Mouse (Mus musculus) lung, postnatal 4 days (tissue): ENCODE measurements at regions not wholly inside any gene's neighbourhood (a gene's known extent, or its start where the extent isn't known, plus 50 kb on each side); places are given as distances from the start of the nearest gene placed in this dataset.

ENCODE experiments used
- DNase-seq, 2 experiments: peaks; one replicate each; pipeline ENCODE4 v3.0.0; 2021

DNA sequence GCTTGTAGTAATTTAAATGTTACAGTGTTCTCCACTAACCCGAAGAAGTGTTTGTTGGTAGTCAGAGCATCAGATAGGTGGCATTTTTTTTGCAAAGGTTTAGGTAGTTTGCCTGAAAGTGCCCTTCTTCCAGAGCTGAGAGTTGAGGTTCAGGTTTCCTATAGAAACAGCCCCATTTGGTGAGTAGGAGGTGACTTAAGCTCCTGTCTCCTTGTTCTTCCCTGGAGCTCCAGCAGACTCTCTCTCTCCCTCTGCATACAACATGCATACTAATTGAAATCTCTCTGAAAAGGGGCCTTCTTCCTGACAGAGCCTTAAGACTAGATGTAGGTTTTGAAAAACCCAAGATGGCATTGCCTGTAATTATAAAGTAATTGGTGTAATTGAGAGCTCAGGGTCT is 161.3 kb downstream of the Spata19 start:
- no peak for DNase-seq

DNA sequence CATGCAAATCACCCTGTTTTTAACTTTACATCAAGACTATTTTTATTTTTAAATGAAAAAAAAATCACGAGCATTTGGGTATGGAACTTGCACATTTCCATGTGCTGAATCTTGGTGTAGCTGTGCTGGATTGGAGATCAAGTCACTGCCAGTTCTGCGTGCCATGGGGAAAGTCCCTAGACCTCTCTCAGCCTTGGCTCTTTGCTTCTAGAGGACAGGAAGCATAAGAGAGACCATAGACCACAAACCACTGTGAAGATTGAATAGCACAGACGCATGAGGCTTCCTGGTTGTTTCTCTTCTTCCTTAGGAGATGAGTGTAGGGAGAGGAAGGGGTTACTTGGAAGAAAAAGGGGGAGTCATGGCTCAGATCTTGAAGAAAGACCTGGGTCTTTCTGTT is 161.7 kb downstream of the Spata19 start:
- no peak for DNase-seq

DNA sequence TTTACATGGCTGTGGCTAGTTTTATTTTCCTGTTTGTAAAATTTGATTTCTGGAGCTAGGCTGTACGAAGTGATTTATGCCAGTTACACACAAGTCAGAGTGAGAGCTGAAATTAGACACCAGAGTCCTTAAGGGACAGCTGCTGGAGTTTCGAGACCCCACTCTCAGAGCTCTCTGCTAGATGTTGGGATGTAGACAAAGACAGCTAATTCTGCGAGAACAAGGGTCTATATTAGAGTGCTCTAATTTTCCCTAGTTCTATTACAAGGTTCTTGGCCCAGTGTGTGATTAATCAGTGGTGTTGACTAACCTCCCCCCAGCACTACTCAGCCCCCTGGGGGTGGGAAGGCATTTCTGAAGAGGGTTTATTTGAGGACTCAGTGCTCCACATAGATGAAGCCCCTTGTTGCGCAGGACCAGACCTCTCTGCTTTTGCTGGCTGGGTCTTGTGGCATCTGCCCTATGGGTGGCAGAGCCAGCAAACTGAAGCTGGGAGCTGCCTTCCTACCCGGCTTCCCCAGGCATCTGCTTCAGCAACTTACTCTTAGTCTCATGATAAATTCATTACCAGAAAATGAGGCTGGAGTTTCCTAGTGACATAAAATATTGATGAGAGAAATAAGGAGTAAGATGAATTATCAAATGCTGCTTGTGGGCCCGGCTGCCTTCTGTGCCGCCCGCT is 171.9 kb downstream of the Spata19 start:
- no peak for DNase-seq

DNA sequence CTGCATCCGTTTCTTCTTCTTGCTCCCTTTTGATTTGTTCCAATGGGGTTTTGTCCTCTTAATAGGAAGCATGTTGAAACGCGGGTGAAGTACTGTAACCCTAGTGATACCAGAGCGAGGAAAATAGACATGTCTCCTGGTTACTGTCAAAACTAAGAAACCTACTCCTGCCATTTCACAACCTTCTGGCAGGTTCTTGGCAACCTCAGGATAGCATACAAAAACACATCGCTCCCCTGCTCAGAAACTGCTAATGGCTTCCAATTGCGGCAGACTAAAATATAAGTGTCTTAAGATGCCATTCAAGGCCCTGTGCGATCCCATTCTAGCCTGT is 172.4 kb downstream of the Spata19 start:
- no peak for DNase-seq

DNA sequence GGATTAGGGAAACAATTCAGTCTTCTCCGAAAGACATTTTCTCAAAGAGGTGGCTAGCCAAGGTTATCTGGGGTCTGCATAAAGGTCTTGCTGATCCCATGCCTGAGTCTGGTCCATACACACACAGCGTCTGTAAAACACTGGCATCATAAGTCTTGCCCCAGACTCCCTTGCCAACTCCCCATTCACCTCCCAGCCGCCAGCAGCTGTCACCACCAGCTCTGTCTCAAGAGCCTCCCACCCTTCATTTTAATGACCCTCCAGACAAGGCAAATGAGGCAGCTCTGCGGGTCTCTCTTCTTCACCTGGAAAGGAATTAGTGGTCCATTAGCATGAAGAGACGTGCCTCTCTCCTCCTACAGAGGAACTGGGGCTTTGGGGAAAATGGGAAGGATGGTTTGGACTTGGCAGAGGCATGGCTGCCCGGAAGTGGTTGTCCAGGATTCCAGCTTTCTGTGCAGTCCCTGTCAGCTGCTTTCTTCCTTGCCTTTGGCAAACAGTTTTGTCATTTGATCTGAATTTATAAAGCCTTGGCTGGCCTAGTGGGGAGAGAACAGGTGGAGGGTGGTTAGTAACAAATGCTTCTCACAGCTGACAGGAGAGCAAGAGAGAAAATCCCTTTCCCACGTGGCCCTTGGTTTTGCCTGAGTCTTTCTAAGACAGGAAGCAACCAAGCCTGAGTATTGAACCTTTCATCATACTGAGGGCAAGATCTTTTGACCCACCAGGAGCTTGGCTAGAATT is 173.3 kb upstream of the Opcml start:
- DNase-seq = no peak

DNA sequence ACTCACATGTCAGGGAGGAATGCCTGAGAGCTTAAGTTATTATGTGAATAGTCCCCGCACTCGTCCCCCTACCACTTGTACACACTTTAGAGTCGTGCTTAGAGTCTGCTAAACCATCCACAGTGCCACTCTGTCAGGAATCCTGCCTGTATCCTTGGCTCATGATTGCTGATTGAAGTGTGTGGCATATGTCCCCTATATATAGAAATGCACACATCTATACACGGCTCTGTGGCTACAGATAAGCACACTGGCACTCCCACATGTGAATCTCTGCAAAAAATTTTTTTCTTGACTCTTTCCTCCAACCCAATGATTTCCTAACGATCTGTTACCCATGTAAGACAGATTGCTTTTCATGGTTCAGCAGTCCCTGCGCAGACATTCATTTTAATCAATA is 155.7 kb upstream of the Opcml start:
- no peak for DNase-seq

DNA sequence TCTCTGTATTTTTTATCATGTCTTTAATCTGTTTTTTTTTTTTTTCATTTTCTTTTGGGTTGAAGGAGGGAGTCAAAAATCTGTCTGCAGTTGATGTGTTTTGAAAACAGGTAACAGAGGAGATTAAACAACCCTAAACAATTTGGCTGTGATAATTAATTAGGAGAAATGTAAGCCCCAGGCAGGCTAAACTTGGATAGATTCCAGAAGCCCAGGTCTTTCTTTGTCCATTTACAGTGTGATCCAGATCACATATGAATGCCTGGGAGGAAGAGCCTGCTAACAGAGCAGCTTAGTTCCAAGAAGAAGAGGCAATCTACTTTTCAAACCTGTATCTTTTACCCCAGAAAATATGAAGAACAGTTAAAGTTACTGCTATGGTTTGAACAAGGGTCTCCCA is 150.0 kb upstream of the Opcml start:
- no peak for DNase-seq

DNA sequence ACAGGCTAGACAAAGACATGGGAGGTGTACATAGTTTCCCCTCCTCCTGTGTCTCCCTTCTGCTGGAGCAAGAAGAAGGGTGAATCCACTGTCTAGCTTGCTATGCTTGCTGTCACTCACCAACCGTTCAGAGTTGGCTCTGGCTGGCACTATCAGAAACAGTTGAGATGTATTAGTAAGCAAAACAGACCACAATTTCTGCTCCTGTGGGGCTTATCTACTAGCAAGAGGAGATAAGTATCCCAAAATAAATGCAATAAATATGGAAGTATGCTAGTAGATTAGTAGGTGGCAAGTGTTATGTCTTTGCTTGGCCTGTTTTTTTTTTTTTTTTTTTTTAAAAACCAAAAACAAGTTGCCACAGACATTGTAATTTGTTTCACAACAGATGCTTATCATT is 147.3 kb upstream of the Opcml start:
- no peak for DNase-seq

DNA sequence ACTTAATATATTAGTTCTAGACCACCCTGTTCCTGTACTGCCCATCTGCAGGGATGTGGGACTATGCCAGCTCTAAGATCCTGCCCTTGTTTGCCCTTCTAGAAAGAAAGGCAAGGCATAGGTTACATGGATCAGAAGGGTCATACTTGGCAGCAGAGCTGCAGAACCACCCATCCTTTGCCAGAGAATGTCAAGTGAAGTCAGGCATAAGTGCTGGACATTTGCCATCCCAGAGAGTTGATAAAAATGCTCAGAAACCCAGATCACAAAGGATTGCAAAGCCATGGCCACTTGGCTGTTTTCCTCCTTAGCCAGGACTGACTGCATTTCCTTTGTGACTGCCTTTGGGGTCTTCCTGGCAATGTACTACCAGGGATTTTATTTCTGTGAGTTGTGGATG is 146.7 kb upstream of the Opcml start:
- DNase-seq = peak; percentile 18 to 29

DNA sequence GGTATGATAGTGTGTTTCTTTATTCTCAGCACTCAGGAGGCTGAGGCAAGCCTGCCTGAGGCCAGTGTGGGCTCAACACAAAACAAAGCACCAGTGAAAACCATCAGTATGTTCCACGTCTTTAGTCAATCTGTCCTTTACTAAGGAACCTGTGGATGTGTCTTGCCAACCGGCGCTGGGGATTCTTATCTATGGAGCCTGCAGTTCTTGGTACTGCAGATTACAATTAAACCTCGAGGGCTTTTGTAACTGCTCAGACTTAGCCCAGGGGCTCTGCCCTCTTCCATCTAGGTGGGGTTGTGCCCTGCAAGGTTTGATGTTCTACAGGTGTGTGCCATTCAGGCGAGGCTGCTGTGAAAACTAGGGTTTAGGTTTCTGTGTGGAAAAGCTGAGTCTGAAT is 145.1 kb upstream of the Opcml start:
- DNase-seq = no peak

DNA sequence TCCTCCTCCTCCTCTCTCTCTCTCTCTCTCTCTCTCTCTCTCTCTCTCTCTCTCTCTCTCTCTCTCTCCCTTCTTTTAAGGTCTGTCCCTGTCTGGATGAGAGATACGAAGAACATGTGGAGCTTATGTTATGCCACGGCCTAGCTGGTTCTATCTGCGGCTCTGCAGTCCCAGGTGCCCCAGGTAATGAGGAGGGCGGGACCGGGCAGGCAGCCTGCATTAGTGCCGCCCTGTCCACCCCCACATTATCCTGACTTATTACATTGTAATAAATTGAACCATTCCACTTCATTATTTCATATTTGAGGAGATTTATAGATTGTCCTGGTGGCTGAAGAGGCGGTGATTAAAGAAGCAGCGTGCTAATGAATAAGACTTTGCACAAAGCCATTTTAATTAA is 144.5 kb upstream of the Opcml start:
- DNase-seq = no peak

DNA sequence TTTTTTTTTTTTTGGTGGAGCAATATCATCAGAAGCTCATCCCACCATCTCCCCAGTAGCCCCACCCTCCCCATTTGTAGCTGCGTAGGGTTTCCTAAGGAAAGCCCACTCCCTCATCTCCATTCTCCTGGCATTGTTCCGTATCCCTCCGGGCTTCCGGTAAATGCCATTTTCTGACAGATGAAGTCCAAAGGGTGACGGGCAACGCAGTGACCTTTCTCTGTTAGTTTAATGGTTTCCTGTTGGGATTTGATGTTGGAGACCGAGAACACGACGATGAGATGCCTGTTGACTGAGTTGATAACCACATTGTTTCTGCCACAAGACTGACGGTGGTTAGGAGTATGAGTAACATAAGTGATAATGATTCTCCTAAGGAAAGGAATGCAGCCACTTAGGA is 143.6 kb upstream of the Opcml start:
- peak; percentile 45 to 60 for DNase-seq

DNA sequence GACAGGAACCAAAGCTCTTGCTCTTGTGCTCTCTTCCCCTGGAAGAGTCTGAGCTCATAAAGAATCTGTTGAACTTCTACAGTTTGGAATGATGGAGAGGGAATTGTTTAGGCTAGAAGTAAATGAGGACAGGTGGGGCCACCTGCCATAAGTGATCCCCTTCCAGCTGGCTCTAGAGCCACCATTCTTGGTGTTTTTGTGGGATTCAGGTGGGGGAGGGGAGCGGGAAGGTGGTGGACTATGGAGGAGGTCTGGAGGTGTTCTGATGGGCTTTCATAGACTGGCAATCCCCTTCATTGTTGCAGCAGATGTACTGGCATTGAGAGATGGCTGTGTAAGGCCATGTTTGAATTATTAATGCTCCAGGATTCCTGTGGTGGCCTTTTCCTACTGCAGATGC is 132.6 kb upstream of the Opcml start:
- no peak for DNase-seq

DNA sequence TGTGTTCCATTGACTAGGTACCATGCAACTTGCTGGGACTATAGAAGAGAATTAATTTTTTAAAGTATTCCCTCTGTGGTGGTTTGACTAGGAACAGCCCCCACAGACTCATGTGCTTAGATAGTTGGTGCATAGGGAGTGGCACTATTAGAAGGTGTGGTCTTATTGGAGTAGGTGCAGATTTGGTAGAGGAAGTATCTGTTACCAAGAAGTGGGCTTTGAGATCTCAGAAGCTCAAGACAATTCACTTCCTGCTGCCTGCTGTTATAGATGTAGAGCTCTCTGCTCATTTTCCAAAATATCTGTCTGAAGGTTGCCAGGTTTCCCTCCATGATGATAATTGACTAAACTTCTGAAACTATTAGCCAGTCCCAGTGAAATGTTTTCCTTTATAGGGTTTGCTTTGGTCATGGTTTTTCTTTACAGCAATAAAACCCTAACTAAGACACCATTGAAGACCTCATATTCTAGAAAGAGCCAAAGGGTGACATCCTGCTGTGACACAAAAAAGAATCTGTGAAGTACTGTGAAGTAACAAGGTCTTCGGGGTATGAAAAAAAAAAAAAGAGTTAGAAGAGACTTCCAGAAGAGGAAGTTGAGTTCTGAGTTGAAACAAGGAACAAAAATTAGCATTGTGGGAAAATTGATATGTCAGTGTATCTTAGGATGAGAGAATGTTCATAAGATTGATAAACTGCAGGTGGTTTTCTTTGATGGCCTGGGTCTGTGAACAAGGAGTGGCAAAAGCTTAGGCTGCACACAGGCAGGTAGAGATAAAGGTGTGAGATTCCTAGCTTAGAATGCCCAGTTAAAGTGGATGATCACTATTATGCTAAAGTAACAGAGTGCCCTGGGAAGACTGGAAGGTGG is 128.9 kb upstream of the Opcml start:
- no peak for DNase-seq

DNA sequence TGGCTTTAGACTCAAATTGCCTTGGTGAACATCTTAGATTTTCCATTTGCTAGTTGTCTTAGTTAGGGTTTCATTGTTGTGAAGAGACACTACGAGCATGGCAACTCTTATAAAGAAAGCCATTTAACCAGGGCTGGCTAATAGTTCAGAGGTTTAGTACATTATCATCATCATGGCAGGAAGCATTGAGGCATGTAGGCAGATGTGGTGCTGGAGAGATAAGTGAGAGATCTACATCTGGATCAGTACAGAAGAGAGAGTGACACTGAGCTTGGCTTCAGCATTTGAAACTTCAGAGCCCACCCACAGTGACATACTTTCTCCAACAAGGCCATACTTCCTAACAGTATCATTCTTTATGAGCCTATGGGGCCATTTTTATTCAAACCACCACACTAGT is 127.3 kb upstream of the Opcml start:
- no peak for DNase-seq

DNA sequence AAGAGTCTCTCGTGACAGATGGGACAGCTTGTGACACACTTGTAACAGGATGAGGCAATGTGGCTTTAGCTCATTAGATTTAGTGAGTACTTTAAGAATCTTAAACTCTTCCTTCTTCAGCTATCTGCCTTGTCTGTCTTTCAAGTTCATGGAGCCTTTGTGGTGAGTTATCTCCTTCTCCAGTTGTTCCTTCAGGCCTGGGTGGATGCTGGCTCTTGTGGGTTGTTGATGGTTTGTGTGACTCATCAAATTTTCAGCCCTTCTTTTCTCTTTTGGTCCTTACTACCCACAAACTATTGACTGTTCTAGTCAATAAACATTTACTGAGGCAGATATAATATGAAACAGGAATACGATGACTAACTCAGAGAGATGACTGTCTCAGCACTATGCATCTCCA is 124.9 kb upstream of the Opcml start:
- peak in 1 of 2 experiments; percentile 22 for DNase-seq

DNA sequence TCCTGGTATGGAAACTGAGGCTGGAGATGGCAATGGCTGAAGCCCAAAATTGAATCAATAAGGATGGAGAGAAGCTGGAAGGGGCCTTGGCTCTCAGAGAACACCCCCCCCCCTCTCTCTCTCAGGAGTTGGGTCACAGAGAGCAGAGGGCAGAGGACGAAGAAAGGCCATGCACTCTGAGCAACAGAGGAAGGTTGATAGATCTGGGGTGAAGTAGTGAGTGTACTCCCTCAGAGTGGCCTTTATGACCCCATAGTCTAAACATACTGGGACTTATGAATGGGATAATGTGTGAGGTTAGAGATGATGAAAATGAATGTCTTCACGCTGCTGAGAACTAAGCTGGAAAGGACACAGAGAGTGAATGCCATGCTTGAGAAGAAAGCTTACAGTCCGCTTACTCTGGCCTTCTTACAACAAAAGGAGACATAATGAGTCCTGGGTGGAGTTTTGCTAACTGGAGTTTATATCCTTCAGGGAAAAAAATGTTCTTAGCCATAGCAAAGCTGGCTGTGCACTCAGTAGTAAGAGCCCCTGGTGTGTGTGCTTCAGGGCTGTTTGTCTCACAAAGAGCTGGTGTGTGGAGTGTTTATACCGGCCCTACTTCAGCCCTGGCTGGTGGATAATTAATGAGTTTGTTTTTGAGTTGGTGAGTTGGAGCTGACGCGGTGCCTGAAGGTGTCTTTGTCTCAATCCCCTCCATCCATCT is 120.4 kb upstream of the Opcml start:
- DNase-seq = no peak

DNA sequence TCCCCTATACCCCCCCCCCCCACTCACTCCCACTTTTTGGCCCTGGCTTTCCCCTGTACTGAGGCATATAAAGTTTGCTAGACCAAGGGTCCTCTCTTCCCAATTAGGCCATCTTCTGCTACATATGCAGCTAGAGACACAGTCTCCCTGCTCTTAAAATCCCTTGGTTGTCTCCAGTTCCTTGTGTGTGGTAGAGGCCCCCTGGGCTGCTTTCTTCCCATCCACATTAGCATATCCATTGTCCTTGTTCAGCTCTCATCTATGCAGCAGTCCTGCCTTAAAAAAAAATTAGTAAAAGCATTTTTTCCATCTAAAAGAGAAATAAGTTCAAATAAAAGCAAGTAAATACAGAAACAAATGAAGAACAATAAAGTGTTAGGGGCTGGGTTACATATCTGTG is 105.2 kb upstream of the Opcml start:
- no peak for DNase-seq

DNA sequence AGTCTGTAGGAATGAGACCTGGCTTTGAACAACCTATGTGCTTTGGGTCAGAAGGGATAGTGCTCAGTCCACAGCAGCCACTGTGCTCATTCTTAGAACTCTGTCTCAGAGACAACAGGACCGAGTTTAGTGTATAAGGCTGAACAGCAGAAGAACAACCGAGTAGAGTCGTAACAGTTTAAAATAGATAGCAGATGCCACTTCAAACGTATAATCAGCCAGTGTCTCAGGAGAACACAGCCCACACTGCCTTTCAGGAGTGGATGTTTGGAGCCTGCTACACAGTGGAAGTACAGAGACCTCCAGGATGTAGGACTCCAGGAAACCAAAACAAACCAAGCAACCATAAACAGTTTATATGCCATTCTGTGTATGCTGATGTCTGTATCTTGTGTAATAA is 99.0 kb upstream of the Opcml start:
- no peak for DNase-seq

DNA sequence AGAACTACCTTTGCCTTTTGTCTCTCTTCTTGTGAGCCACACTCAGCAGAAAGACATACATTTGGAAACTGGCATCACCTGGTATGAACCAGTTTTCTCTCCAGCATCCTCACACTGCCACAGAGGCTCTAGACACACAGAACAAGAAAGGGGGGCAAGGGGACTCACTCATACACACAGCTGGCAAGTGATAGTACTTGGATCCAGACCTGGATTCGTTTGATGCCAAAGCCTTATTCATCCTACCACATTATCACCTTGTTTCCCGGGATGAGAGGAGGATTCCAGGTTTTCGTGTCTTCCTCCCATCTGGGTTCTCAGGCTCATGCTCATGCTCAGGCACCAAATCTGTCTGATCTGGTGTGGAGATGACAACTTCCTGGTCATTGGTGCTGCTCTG is 97.8 kb upstream of the Opcml start:
- no peak for DNase-seq

DNA sequence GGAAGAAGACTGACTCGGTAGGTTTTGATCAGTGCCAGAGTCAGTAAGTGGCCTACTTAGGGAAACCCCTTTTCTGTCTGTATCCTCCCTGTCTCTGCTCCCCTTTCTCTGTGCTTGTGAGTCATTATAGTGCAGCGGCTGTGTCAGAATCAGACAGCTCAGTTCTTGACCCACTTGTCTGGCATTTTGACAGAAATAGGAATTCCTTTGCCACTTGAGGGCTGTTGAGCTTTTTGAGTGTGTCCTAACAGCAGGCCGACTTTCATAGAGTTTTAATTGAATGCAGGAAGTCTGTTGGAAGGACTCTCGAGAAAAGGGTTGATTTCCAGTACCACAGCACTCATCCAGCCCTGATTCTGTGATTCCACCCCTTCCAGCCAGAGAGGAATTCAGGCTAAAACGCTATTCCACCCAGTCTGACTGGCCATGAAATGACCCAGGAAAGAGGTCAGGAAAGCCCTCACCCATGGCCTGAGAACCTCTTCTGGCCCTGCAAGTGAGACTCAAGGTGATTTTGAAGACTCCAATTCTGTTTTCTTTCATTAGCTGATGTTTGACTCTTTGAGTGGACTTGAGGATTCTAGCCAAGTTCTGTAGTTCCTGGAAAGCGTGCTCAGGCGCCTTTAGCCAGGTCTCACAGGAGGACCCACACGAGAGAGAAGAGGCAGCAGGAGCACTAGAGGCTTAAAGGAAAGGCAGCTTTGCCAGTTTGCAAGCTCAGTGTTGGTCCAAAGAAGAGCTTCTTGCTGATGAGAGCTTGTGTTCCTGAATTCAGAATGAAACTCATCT is 95.6 kb upstream of the Opcml start:
- DNase-seq = peak; percentile 51 to 63

DNA sequence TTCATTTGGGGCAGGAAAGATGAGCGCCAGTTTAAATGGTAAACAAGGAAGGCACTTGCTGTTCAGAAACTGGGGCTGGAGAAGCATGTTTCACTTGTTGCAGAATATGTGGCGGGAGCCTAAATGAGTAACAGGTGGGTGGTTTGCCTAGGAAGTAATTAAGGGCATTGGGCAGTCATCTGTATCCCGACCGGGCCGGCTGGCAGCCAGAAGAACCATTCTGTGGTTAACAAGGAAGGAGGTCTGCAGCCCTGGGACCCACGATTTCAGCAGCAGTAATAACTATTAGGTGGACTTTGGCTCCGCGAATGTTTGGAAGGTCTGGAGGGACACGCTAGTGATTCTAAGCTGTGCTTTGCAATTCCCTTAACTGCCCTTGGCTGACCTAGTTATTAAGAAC is 89.0 kb upstream of the Opcml start:
- DNase-seq = peak in 1 of 2 experiments; percentile 25

DNA sequence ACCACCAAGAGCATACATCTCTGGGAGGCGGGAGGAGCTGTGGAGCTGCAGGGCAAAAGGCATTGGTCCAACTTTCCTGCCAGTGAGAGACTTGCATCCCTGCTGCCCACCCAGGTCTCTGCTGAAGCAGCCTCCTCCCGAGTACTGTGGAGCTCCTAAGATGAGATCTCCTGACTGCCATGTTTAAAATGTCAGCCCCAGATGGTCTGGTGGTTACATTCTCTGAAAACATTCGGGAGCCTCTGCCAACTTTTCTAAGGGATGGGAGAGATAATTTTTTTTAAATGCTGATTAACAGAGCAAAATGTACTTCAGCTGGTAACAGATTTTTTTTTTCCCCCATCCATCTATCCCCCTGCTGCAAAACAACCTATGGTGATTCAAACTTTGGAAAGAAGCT is 88.4 kb upstream of the Opcml start:
- DNase-seq = no peak
